Mouse (Mus musculus) embryonic fibroblast, embryonic 13.5 days (primary cell): ENCODE results near the gene Fam124b. TPM values are rescaled to one million over a fixed set of nuclear protein-coding genes. Genes with fewer than 3 reads are reported as not detected.

Experiments used
- H3K27ac ChIP-seq: 2 replicates; pipeline ENCODE4 v1.5.1; 2012; ENCODE audit warnings: low read length, control low read depth, inconsistent platforms; ENCODE audit not compliant: insufficient read depth
- H3K4me1 ChIP-seq: 2 replicates; pipeline ENCODE4 v1.6.1; 2011; ENCODE audit warnings: low read length; ENCODE audit not compliant: control insufficient read depth, insufficient read depth
- H3K4me3 ChIP-seq: 2 replicates; pipeline ENCODE4 v1.5.1; 2011; ENCODE audit warnings: mild to moderate bottlenecking, control low read depth, low read length; ENCODE audit not compliant: insufficient read depth
- CTCF ChIP-seq: IDR thresholded peaks from 2 replicates; pipeline ENCODE4 v1.5.1; 2011; ENCODE audit warnings: mild to moderate bottlenecking, control low read depth, low read length, moderate library complexity, borderline replicate concordance; ENCODE audit not compliant: insufficient read depth
- POLR2A ChIP-seq: IDR thresholded peaks from 2 replicates; pipeline ENCODE4 v1.6.1; 2011; ENCODE audit warnings: low read depth, mild to moderate bottlenecking, control low read depth, low read length, moderate library complexity
- polyA plus RNA-seq: library from polyadenylated mRNA; stranded (reverse); fragments of >200 nt; gene quantifications from 2 replicates; pipeline ENCODE4 v1.2.4, GENCODE M21; 2011; ENCODE audit warnings: low read depth; ENCODE audit not compliant: missing spikeins, insufficient read length

Gene Fam124b
- polyA plus RNA-seq, 1 experiment: 0.18 TPM

DNA sequence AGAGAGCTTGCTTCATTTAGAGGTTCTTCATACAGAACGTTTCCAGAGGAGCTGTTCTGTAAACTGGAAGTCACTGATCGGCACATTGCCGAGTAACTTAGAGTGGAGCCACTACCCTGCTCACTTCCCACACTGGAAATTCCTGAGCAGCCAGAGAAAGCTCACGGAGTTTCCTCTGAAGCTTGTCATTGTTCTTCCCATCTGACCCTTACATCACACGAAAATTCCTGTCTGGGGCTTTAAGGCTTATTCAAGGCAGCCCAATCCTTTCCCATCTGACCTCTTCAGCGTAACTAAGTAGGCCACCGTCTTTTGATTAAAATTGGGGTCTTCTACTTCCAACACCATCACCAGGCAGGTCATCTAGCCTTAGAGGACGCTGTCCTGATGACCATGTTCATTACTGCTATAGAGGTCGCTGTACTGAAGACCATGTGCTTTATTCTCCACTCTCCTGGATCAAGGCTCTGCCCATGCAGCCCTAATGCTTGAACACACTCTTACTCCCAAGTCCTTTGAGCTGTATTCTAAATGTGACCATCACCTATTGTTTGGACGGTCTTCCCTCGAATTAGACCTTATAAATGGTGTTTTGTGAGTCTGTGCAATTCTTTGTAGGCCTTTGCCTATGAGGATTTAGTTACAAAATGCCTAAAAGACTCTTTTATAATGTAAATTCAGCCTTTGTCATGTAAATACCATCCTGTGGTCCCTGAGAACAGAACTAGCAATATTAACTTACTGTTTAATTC, 18.9 kb upstream of the Fam124b start:
- TF ChIP-seq CTCF: no peak
- no peak for TF ChIP-seq POLR2A
- Histone ChIP-seq H3K4me3 (no peak overlapping the region), H3K27ac (no peak overlapping the region)

GRCm38 (mm10) chr1:80236126-80236525, 17.9 kb upstream of the Fam124b start:
- Histone ChIP-seq H3K4me1 (no peaks in the 10 kb centered on the region), H3K27ac (no peak overlapping the region), H3K4me3 (no peak overlapping the region)
- TF ChIP-seq CTCF (no peak), POLR2A (no peak)

More for the DNA sequence above, 18.9 kb upstream of the Fam124b start:
- H3K4me1 ChIP-seq: no peaks in the 10 kb centered on the region

DNA sequence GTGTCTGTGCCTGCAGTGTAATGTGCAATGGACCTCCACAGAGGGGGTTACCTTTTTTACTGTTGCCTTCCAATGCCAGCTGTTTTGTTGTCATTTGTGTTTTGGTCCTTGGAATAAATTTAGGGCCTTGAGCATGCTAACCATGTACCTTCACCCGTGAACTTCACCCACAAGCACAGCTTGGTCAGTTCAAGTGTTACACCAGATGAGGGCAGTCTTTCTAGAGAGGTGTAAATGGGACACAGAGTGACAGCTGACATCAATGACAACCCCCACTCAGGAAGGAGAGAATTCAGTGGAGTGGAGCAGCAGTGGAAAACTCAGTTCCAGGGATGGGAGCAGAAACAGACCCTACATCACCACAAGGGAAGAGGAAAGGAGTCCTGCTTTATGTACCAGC, 12.3 kb upstream of the Fam124b start:
- Histone ChIP-seq H3K4me3 (no peak overlapping the region), H3K27ac (no peak overlapping the region), H3K4me1 (no peaks in the 10 kb centered on the region)
- no peak for TF ChIP-seq POLR2A
- TF ChIP-seq CTCF: no peak

- H3K27ac ChIP-seq: no peak overlapping the region
Measured at GRCm38 (mm10) chr1:80224839-80225412, 6.7 kb upstream of the Fam124b start.

DNA sequence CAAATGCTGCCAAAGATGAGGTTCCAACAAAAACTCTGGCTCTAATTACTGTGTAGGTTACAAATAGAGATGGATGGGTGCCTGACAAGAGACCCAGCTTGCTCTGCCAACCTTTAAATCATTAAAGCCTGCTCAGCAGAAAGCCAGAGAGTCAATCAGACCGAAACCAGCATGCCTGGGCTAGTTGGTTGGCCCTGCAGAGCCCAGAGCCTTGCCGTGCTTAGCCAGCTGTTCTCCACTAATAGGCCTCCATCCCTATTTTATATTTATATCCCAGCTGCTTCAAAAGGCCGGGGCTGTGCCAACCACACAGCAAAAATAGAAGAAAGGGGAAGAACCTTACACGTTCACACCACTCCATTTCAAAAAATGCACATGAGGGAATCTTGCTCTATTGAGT, 2.9 kb upstream of the Fam124b start:
- peaks cover 2% of the 10 kb centered on the region; the same call in 1 of the 2 replicates for H3K4me1 ChIP-seq
- TF ChIP-seq CTCF (no peak), POLR2A (no peak)
- H3K27ac ChIP-seq: peak overlapping the region; percentile 83
- no peak overlapping the region for H3K4me3 ChIP-seq

More at GRCm38 (mm10) chr1:80224839-80225412, 6.7 kb upstream of the Fam124b start:
- Histone ChIP-seq H3K4me3 (no peak overlapping the region), H3K4me1 (peaks cover 2% of the 10 kb centered on the region; the same call in 1 of the 2 replicates)
- TF ChIP-seq POLR2A (no peak), CTCF (no peak)

- no peak for TF ChIP-seq POLR2A
- Histone ChIP-seq H3K4me1 (peaks cover 2% of the 10 kb centered on the region; the same call in 1 of the 2 replicates), H3K4me3 (no peak overlapping the region), H3K27ac (no peak overlapping the region)
Measured at GRCm38 (mm10) chr1:80213826-80214225, 4.4 kb downstream of the Fam124b start.

DNA sequence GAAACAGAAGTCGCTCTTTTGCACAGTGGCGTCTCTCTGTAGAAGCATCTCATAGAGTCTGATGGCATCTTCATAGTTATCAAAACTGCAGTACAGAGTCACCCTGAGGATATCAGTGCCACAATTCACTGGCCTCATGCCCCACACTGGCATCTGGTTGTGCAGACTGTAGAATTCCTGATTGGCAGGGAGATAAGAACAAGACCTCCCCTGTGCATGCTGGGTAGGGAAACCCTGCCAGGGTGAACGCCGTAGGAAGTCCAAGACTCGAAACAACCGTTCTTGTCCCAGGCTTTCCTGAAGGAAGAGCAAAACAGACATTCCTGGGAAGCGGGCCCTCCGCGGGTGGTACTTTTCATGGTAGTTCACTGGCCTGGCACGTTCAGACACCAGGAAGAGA, 5.1 kb downstream of the Fam124b start:
- Histone ChIP-seq H3K4me3 (no peak overlapping the region), H3K4me1 (peaks cover 2% of the 10 kb centered on the region; the same call in 1 of the 2 replicates), H3K27ac (no peak overlapping the region)
- TF ChIP-seq CTCF: no peak
- TF ChIP-seq POLR2A: no peak

DNA sequence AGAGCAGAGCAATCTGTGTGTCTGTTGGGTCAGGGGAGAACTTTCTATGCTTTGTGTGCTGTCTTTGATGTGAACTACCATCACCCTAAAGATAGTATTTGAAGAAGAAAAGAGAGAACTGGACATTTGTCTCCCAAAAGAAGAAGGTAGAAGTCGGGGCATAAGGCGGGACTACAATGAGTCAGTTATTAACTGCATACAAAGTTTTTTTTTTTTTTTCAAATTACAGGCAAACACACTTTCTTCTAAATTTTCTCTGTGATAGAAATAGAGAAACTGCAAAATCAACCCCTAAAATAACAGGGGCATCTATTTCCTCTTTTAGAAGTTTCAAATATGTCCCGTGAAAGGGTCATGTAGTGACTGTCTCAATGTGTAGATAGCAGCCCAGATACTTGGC, 16.0 kb downstream of the Fam124b start:
- Histone ChIP-seq H3K4me1 (no peaks in the 10 kb centered on the region), H3K4me3 (no peak overlapping the region), H3K27ac (no peak overlapping the region)
- TF ChIP-seq POLR2A (no peak), CTCF (no peak)

- Histone ChIP-seq H3K27ac (no peak overlapping the region), H3K4me1 (no peaks in the 10 kb centered on the region), H3K4me3 (no peak overlapping the region)
- TF ChIP-seq CTCF (no peak), POLR2A (no peak)
Measured at GRCm38 (mm10) chr1:80192837-80193236, 25.4 kb downstream of the Fam124b start.

DNA sequence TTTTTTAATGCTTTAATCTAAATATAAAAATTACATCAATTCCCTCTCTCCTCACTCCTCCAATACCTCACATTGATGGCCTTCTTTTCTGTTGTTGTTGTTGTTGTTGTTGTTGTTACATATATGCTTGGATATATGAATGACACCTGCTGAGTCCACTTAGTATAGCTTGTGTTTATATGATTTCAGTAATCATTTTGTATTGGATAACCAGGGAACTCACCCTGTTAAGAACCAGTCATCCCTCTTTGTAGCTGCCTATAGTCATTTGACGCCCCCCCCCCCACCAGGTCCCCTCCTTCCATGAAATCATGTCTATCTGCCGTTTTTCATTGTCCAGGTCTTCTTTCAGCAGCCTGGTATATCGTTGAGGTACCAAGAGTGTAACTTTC, 36.9 kb downstream of the Fam124b start:
- Histone ChIP-seq H3K4me3 (no peak overlapping the region), H3K27ac (no peak overlapping the region), H3K4me1 (0 out of 2 replicates have a peak, but pooled peaks cover 3% of the 10 kb centered on the region)
- no peak for TF ChIP-seq CTCF
- TF ChIP-seq POLR2A: no peak
